Mouse (Mus musculus) liver, embryonic 11.5 days (tissue): ENCODE data around the gene Cttn. TPM values are rescaled to one million over a fixed set of nuclear protein-coding genes. Genes with fewer than 3 reads are reported as not detected.

Experiments used
- ATAC-seq: fragments of 200-750 bp; cut with Nextera tagmentation; replicated peaks from 2 replicates; pipeline ENCODE4 v1.8.0; 2017; ENCODE audit warnings: moderate number of reproducible peaks, mild to moderate bottlenecking, moderate TSS enrichment, moderate library complexity; ENCODE audit not compliant: low FRiP score
- DNase-seq: peaks from one replicate; pipeline ENCODE4 v3.0.0-alpha.2; 2017; ENCODE audit warnings: low spot score
- H3K27ac ChIP-seq: fragments of 300-500 bp; sonication (generic); 2 replicates; pipeline ENCODE4 v1.5.1; 2014; ENCODE audit warnings: mild to moderate bottlenecking, low read depth, low read length, control low read depth
- H3K27me3 ChIP-seq: fragments of 300-500 bp; sonication (generic); replicated peaks from 2 replicates; pipeline ENCODE4 v1.6.1; 2014; ENCODE audit warnings: low read length, mixed read lengths; ENCODE audit not compliant: control insufficient read depth, insufficient read depth
- H3K36me3 ChIP-seq: fragments of 300-500 bp; sonication (generic); 2 replicates; pipeline ENCODE4 v1.6.1; 2014; ENCODE audit warnings: mild to moderate bottlenecking, low read length, moderate library complexity, mixed read lengths; ENCODE audit not compliant: control insufficient read depth, insufficient read depth
- H3K4me1 ChIP-seq: fragments of 300-500 bp; sonication (generic); replicated peaks from 2 replicates; pipeline ENCODE4 v1.6.1; 2014; ENCODE audit warnings: low read length, mixed read lengths; ENCODE audit not compliant: control insufficient read depth, insufficient read depth
- H3K4me2 ChIP-seq: fragments of 300-500 bp; sonication (generic); 2 replicates; pipeline ENCODE4 v1.6.1; 2014; ENCODE audit warnings: mild to moderate bottlenecking, control low read depth, moderate library complexity
- H3K4me3 ChIP-seq: fragments of 300-500 bp; sonication (generic); 2 replicates; pipeline ENCODE4 v1.5.1; 2014; ENCODE audit warnings: low read depth, low read length, control low read depth
- H3K9ac ChIP-seq: fragments of 300-500 bp; sonication (generic); 2 replicates; pipeline ENCODE4 v1.6.1; 2014; ENCODE audit warnings: low read depth, low read length, control low read depth
- H3K9me3 ChIP-seq: fragments of 300-500 bp; sonication (generic); 2 replicates; pipeline ENCODE4 v1.6.1; 2016; ENCODE audit warnings: low read length, inconsistent platforms, mixed read lengths; ENCODE audit not compliant: control insufficient read depth
- WGBS: fragments of 180-500 bp; shearing (Covaris S2); extraction: QIAGEN DNeasy Blood & Tissue Kit; methylation state at CpG from one replicate; pipeline ENCODE4 v1.1.7; 2014; 5-methylcytosine and 5-hydroxymethylcytosine counted together
- polyA plus RNA-seq: library from polyadenylated mRNA; unstranded; fragments of >200 nt; fragmentation: Nextera tagmentation; extraction: Ambion mirVana; gene quantifications from 2 replicates; pipeline ENCODE4 v1.2.1, GENCODE M21; 2014

Cttn gene
- polyA plus RNA-seq, 1 experiment from 2014 or later: 101 TPM

GRCm38 (mm10) chr7:144407675-144408074, 63.1 kb downstream of the Cttn start:
- H3K4me2 ChIP-seq: no peak overlapping the region
- H3K27ac ChIP-seq: no peak overlapping the region
- H3K9me3 ChIP-seq: no peaks in the 10 kb centered on the region

GRCm38 (mm10) chr7:144402492-144402891, 68.3 kb downstream of the Cttn start:
- H3K4me3 ChIP-seq: no peak overlapping the region
- 61% methylated on average over 4 of the region's 4 CpGs for WGBS
- no peaks in the 10 kb centered on the region for H3K9me3 ChIP-seq
- H3K4me1 ChIP-seq: no peaks in the 10 kb centered on the region
- no peak for ATAC-seq
- no peak overlapping the region for H3K9ac ChIP-seq
- H3K36me3 ChIP-seq: no peaks in the 10 kb centered on the region
- H3K27me3 ChIP-seq: 0 out of 2 replicates have a peak, but pooled peaks cover 5% of the 10 kb centered on the region
- DNase-seq: no peak
- H3K4me2 ChIP-seq: no peak overlapping the region
- H3K27ac ChIP-seq: no peak overlapping the region

More at GRCm38 (mm10) chr7:144407675-144408074, 63.1 kb downstream of the Cttn start:
- ATAC-seq (no peak), DNase-seq (no peak)
- no peaks in the 10 kb centered on the region for H3K4me1 ChIP-seq
- H3K4me3 ChIP-seq: no peak overlapping the region
- H3K36me3 ChIP-seq: no peaks in the 10 kb centered on the region
- peaks cover 10% of the 10 kb centered on the region; the same call in 1 of the 2 replicates for H3K27me3 ChIP-seq
- WGBS: 49% methylated on average over 4 of the region's 4 CpGs
- no peak overlapping the region for H3K9ac ChIP-seq

- Histone ChIP-seq H3K27ac (no peak overlapping the region), H3K27me3 (no peaks in the 10 kb centered on the region), H3K4me2 (no peak overlapping the region), H3K4me1 (no peaks in the 10 kb centered on the region), H3K4me3 (no peak overlapping the region), H3K9me3 (no peaks in the 10 kb centered on the region), H3K36me3 (no peaks in the 10 kb centered on the region), H3K9ac (no peak overlapping the region)
- WGBS: 74% methylated on average over 6 of the region's 6 CpGs
- DNase-seq (no peak), ATAC-seq (no peak)
These were observed 79.1 kb downstream of the Cttn start for GRCm38 (mm10) chr7:144391727-144392126.

- H3K27ac ChIP-seq: no peak overlapping the region
- H3K4me3 ChIP-seq: no peak overlapping the region
- no peaks in the 10 kb centered on the region for H3K9me3 ChIP-seq
- no peak for ATAC-seq
- WGBS: 71% methylated on average over 8 of the region's 8 CpGs
- no peak for DNase-seq
- H3K36me3 ChIP-seq: no peaks in the 10 kb centered on the region
- no peak overlapping the region for H3K9ac ChIP-seq
- no peak overlapping the region for H3K4me2 ChIP-seq
- no peaks in the 10 kb centered on the region for H3K4me1 ChIP-seq
- H3K27me3 ChIP-seq: no peaks in the 10 kb centered on the region
These were observed 80.1 kb downstream of the Cttn start for GRCm38 (mm10) chr7:144390676-144391075.

- Histone ChIP-seq H3K9me3 (no peaks in the 10 kb centered on the region), H3K4me2 (no peak overlapping the region), H3K4me1 (no peaks in the 10 kb centered on the region), H3K9ac (no peak overlapping the region), H3K27ac (no peak overlapping the region), H3K36me3 (no peaks in the 10 kb centered on the region), H3K27me3 (no peaks in the 10 kb centered on the region), H3K4me3 (no peak overlapping the region)
- no peak for ATAC-seq
- WGBS: 77% methylated on average over 2 of the region's 2 CpGs
- DNase-seq: no peak
These were observed 81.1 kb downstream of the Cttn start for GRCm38 (mm10) chr7:144389704-144390103.

GRCm38 (mm10) chr7:144387537-144387936, 83.3 kb downstream of the Cttn start:
- DNase-seq (no peak), ATAC-seq (no peak)
- WGBS: 78% methylated on average over 6 of the region's 6 CpGs

More at GRCm38 (mm10) chr7:144387537-144387936, 83.3 kb downstream of the Cttn start:
- H3K27me3 ChIP-seq: no peaks in the 10 kb centered on the region
- H3K27ac ChIP-seq: no peak overlapping the region
- no peaks in the 10 kb centered on the region for H3K4me1 ChIP-seq
- H3K36me3 ChIP-seq: no peaks in the 10 kb centered on the region
- no peak overlapping the region for H3K4me3 ChIP-seq
- H3K9me3 ChIP-seq: no peaks in the 10 kb centered on the region
- no peak overlapping the region for H3K9ac ChIP-seq
- no peak overlapping the region for H3K4me2 ChIP-seq

Other genes with a start within 250 kb of the Cttn start
- 45.4 and 46.5 TPM in 2 replicates for gene Ppfia1, start 82.7 kb upstream of the Cttn start, polyA plus RNA-seq
- gene Fadd, start 111.5 kb upstream of the Cttn start, polyA plus RNA-seq: 11.7 and 12.5 TPM in 2 replicates